Mouse (Mus musculus): ENCODE data around the gene Gsta3. TPM values are rescaled to one million over a fixed set of nuclear protein-coding genes. Genes with fewer than 3 reads are reported as not detected.
"Not testable (repeated sequence)": the region's sequence is repeated elsewhere in the genome, so short reads cannot be mapped to it uniquely, and the experiment has no call there.

Gsta3 gene
- total RNA-seq, 2 experiments from 2014 or later = 0.46 to 0.47 TPM

DNA sequence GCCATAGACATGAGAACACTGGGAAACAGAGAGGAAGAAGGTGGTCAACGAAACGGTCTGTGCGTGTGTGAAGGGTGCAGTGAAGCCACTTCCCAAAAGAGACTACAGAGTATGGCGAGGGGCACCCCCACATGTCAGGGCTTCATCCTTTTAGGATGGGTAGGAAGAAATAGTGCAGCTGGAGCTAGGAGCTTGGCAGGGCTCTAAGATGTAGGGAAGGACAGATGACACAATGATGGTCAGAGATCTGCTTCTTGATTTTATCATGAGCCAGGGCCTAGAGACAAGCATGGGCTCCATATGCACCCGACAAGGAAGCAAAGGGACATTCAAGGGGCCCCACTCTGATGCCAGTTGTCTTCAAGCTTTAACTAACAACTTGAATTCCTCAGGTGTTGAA is 22.0 kb downstream of the Gsta3 start:
- intact Hi-C loops (cut with DNase I) = no loop called here

DNA sequence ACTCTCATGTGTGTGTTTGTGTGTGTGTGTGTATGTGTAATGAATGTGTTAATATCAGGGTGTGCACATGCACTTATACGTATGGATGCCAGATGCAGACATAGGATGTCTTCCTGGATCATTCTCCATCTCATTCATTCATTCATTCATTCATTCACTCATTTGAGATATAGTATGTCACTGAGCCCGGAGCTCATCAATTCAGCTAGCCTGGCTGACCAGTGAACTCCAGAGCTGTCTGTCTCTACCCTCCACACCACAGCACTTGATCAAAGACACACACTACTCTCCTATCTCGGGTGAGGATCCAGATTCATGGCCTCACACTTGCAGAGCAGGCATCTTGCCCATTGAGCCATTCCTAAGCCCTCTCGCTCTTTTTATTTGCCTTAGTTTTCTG is 23.6 kb downstream of the Gsta3 start:
- Histone ChIP-seq H3K4me3 (no peak overlapping the region), H3K27ac (no peak overlapping the region)
- no peak for TF ChIP-seq CTCF (IDR thresholded peaks at IDR 0.05)
- intact Hi-C loops (cut with DNase I) = no loop called here
- no peak for DNase-seq

More for the DNA sequence above, 22.0 kb downstream of the Gsta3 start:
- Histone ChIP-seq H3K4me3 (no peak overlapping the region), H3K27ac (no peak overlapping the region)
- DNase-seq = no peak
- TF ChIP-seq CTCF (IDR thresholded peaks at IDR 0.05) = no peak

DNA sequence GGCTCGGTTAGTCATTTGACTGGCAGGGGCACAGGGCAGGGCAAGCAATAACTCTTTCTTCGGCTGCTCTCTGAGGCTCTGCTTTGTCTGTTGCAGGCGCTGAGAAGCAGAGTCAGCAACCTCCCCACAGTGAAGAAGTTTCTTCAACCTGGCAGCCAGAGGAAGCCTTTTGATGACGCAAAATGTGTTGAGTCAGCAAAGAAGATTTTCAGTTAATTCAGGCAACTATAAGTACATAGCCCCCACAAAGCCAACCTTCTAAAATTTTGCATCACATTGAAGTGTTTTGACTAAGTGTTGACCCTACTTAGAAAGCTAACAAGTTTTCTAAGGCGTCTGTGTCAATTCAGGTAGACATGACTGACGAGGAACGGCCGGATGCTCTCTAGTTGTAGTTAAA is 24.4 kb downstream of the Gsta3 start:
- no peak for TF ChIP-seq CTCF (IDR thresholded peaks at IDR 0.05)
- intact Hi-C loops (cut with DNase I) = no loop called here
- H3K27ac ChIP-seq = no peak overlapping the region
- no peak for DNase-seq
- no peak overlapping the region for H3K4me3 ChIP-seq

- intact Hi-C loops (cut with DNase I) = no loop called here
Measured at GRCm38 (mm10) chr1:21266766-21267165, 26.4 kb downstream of the Gsta3 start.

GRCm38 (mm10) chr1:21267466-21267865 is 27.1 kb downstream of the Gsta3 start:
- intact Hi-C loops (cut with DNase I); H3K27ac ChIP-seq; DNase-seq; H3K4me3 ChIP-seq: not testable (repeated sequence)

More at GRCm38 (mm10) chr1:21266766-21267165, 26.4 kb downstream of the Gsta3 start:
- no peak for TF ChIP-seq CTCF (IDR thresholded peaks at IDR 0.05)
- H3K4me3 ChIP-seq = no peak overlapping the region
- H3K27ac ChIP-seq = no peak overlapping the region
- DNase-seq = no peak

GRCm38 (mm10) chr1:21271343-21272055 is 31.1 kb downstream of the Gsta3 start:
- TF ChIP-seq CTCF (IDR thresholded peaks at IDR 0.05) = peak; percentile 71
- DNase-seq = peak; percentile 85
- peak overlapping the region; percentile 58; the same call in 1 of the 2 replicates for H3K27ac ChIP-seq
- H3K4me3 ChIP-seq = peak overlapping the region; percentile 61
- intact Hi-C loops (cut with DNase I) = loop anchor here (1.0 to 10.0 kb wide), 4 partner anchors 53 to 993 kb away; partner anchors contain the start of gene Tmem14a

GRCm38 (mm10) chr1:21272056-21272431 is 31.7 kb downstream of the Gsta3 start:
- TF ChIP-seq CTCF (IDR thresholded peaks at IDR 0.05) = no peak
- Histone ChIP-seq H3K27ac (peak overlapping the region; percentile 58; the same call in 1 of the 2 replicates), H3K4me3 (peak overlapping the region; percentile 61)
- peak; percentile 32 for DNase-seq
- intact Hi-C loops (cut with DNase I) = loop anchor here (10.0 kb wide), 2 partner anchors 337 to 993 kb away; no protein-coding TSS in a partner anchor

- intact Hi-C loops (cut with DNase I) = loop anchor here (10.0 kb wide), 2 partner anchors 338 to 992 kb away; no protein-coding TSS in a partner anchor
- no peak overlapping the region for H3K4me3 ChIP-seq
- H3K27ac ChIP-seq = no peak overlapping the region
- no peak for DNase-seq
- TF ChIP-seq CTCF (IDR thresholded peaks at IDR 0.05) = no peak
Measured at GRCm38 (mm10) chr1:21273091-21273490, 32.7 kb downstream of the Gsta3 start.

DNA sequence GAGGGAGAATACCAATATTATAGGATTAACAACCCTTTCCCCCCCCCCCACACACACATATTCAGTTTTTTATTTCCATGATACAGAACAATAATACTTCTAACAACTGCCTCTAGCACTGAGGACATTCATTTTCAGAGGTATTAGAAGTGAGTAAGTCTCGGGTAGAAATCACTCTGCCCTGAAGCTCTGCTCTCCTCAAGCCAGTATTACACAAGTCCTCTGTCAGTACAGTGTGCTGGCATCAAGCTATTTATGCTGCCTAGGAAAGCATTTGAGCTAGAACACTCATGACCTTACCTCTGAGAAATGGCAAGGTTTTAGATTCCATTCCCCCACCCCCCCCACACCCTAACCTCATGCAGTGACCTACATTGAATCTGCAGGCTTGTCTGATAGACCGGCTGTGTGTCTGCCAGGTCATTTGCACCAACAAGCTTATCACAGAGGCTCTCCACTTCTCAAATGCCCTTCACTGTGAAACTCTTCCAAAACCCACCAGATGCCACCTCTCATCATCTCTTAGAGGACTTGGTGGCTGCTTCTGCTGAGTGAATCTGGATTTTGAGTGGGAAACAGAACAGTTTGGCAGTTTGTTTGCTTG is 34.1 kb downstream of the Gsta3 start:
- H3K4me3 ChIP-seq = no peak overlapping the region
- no peak for TF ChIP-seq CTCF (IDR thresholded peaks at IDR 0.05)
- intact Hi-C loops (cut with DNase I) = loop anchor here (10.0 kb wide), 2 partner anchors 340 to 990 kb away; no protein-coding TSS in a partner anchor
- DNase-seq = no peak
- H3K27ac ChIP-seq = no peak overlapping the region

GRCm38 (mm10) chr1:21275366-21275765 is 35.0 kb downstream of the Gsta3 start:
- DNase-seq, H3K27ac ChIP-seq, H3K4me3 ChIP-seq: not testable (repeated sequence)
- intact Hi-C loops (cut with DNase I) = loop anchor here (10.0 kb wide), 2 partner anchors 341 to 989 kb away; no protein-coding TSS in a partner anchor

- not testable (repeated sequence) for DNase-seq, H3K27ac ChIP-seq, H3K4me3 ChIP-seq
- intact Hi-C loops (cut with DNase I) = loop anchor here (10.0 kb wide), 2 partner anchors 341 to 989 kb away; no protein-coding TSS in a partner anchor
Measured at GRCm38 (mm10) chr1:21276158-21276557, 35.8 kb downstream of the Gsta3 start.

- Histone ChIP-seq H3K27ac (no peak overlapping the region), H3K4me3 (no peak overlapping the region)
- no peak for TF ChIP-seq CTCF (IDR thresholded peaks at IDR 0.05)
- intact Hi-C loops (cut with DNase I) = no loop called here
- peak; percentile 17 for DNase-seq
Measured at GRCm38 (mm10) chr1:21280306-21280705, 39.9 kb downstream of the Gsta3 start.

- H3K27ac ChIP-seq; DNase-seq; intact Hi-C loops (cut with DNase I); H3K4me3 ChIP-seq: not testable (repeated sequence)
Measured at GRCm38 (mm10) chr1:21284644-21285043, 44.3 kb downstream of the Gsta3 start.

Measured in gastrocnemius, adult 2 months (tissue).